Mouse (Mus musculus) ES-E14 (cell line): ENCODE data around the gene Fam189a1. TPM values are rescaled to one million over a fixed set of nuclear protein-coding genes. Genes with fewer than 3 reads are reported as not detected.

ENCODE experiments used
- DNase-seq: peaks from one replicate; pipeline ENCODE4 v3.0.0-alpha.2; 2013; ENCODE audit warnings: low read depth, low spot score
- H3K27ac ChIP-seq: 2 replicates; pipeline ENCODE4 v1.5.1; 2012; ENCODE audit warnings: low read depth, mild to moderate bottlenecking, low read length, moderate library complexity, mixed read lengths; ENCODE audit not compliant: poor library complexity, insufficient read depth, severe bottlenecking
- H3K36me3 ChIP-seq: 2 replicates; pipeline ENCODE4 v1.6.1; 2012; ENCODE audit warnings: mild to moderate bottlenecking, low read length, moderate library complexity, mixed read lengths; ENCODE audit not compliant: control insufficient read depth, poor library complexity, insufficient read depth, severe bottlenecking
- H3K4me1 ChIP-seq, 2 experiments: fragments of 150-350 bp in 1 of 2; sonication (generic) in 1 of 2; 2 replicates each; pipeline ENCODE4 v1.6.1; 2012; ENCODE audit warnings: low read length in 2 of 2, mild to moderate bottlenecking in 1 of 2, mixed read lengths in 1 of 2; ENCODE audit not compliant: control insufficient read depth in 2 of 2, insufficient read depth in 2 of 2, poor library complexity in 1 of 2
- H3K4me3 ChIP-seq, 2 experiments: fragments of 150-350 bp in 1 of 2; sonication (generic) in 1 of 2; 2 replicates each; pipeline ENCODE4 v1.5.1; 2012; ENCODE audit warnings: low read length in 2 of 2, low read depth in 1 of 2, mild to moderate bottlenecking in 1 of 2, mixed read lengths in 1 of 2; ENCODE audit not compliant: insufficient read depth in 1 of 2, poor library complexity in 1 of 2, severe bottlenecking in 1 of 2
- H3K9ac ChIP-seq: 2 replicates; pipeline ENCODE4 v1.6.1; 2012; ENCODE audit warnings: low read depth, mild to moderate bottlenecking, low read length, mixed read lengths; ENCODE audit not compliant: poor library complexity, insufficient read depth, severe bottlenecking
- H3K9me3 ChIP-seq: fragments of 150-350 bp; sonication (generic); 2 replicates; pipeline ENCODE4 v1.6.1; 2012; ENCODE audit warnings: low read depth, mild to moderate bottlenecking, low read length; ENCODE audit not compliant: control insufficient read depth, insufficient read depth
- CHD2 ChIP-seq: IDR thresholded peaks from 2 replicates; pipeline ENCODE4 v1.6.1; 2014; ENCODE audit warnings: mild to moderate bottlenecking, low read depth, low read length, inconsistent platforms
- HCFC1 ChIP-seq: IDR thresholded peaks from 2 replicates; pipeline ENCODE4 v1.6.1; 2012; ENCODE audit warnings: low read length, inconsistent platforms, borderline replicate concordance; ENCODE audit not compliant: insufficient read depth
- MAFK ChIP-seq: IDR thresholded peaks from 2 replicates; pipeline ENCODE4 v1.6.1; 2014; ENCODE audit warnings: mild to moderate bottlenecking, low read depth, low read length, inconsistent platforms; ENCODE audit not compliant: insufficient read depth
- ZC3H11A ChIP-seq: IDR thresholded peaks from 2 replicates; pipeline ENCODE4 v1.6.1; 2012; ENCODE audit warnings: low read depth, mild to moderate bottlenecking, inconsistent platforms, low read length, borderline replicate concordance
- ZNF384 ChIP-seq: IDR thresholded peaks from 2 replicates; pipeline ENCODE4 v1.6.1; 2012; ENCODE audit warnings: low read depth, low read length, inconsistent platforms
- in situ Hi-C, 2 experiments: fragments of 600-800 bp; cut with MboI; formaldehyde crosslinking; loops; one replicate each; pipeline ENCODE4 v1.15.1; 2025; ENCODE audit warnings: low sequenced_read_pairs in 2 of 2, inconsistent platforms in 1 of 2; ENCODE audit not compliant: unreplicated experiment in 2 of 2
- total RNA-seq: library from RNA; depleted of rRNA; stranded (reverse); fragments of 300-350 nt; gene quantifications from 2 replicates; pipeline ENCODE4 v1.2.3, GENCODE M21; 2012

Fam189a1 gene
- total RNA-seq, 1 experiment = 0.67 TPM

DNA sequence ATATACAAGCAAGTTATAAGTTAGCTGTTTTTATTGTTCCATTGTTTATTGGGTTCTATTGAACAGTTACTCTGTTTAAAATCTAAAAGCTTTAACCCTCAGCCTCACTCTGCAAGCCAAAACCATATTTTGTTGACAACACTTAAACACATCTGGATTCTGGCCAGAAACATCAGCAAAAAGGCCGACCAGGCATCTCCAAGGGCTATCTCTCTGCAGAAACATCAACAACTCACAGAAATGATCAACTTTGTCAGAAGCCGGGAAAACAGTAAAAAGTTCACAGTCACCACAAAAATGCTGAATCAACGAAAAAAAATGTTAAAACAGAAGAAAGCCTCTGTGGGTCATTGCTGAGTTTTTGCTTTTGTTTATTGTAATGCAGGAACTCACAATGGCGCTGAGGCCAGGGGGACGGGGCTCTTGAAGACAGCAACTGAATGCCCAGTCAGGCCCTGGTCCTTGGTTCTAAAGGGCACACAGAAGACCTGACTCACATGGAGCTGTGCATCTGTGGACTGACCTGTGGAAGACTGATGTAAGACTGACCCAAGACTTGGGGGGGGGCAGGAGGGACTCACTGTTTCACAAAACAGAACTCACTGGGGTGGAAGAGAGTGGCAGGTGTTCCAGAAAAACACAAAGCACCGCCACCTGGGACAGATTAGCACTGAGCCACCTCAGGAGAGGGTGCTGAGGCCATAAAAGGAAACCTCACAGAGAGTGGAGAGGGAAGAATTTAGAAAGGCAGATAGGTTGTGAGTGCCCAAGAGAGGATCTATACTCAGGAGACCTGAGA lies 74.2 kb downstream of the Fam189a1 start:
- H3K27ac ChIP-seq = no peak overlapping the region

DNA sequence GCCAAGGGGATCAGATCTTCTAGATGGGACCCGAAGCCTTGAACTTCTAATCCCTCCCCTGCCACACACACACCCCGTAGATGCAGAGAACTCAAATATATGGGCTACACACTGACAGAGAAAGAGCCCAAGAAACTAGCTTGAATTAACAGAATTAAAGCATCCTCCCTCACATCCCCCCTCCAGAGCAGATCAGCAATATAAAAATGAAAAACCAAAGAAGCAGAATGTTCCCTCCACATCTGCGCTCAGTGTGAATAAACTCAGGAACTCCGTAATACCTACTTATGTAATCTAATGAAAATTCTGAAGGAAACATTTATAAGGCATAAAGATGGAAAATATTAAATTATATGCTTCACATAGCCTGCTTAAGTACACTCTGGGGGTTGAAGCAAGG lies 80.2 kb downstream of the Fam189a1 start:
- Histone ChIP-seq H3K9ac (no peak overlapping the region), H3K9me3 (no peaks in the 10 kb centered on the region), H3K4me3 (no peak overlapping the region), H3K36me3 (no peaks in the 10 kb centered on the region), H3K27ac (no peak overlapping the region), H3K4me1 (peaks cover 0 to 4% of the 10 kb centered on the region in 2 experiments; a peak in 1 of 4 replicates)
- TF ChIP-seq CHD2 (no peak), HCFC1 (no peak), ZNF384 (no peak), ZC3H11A (no peak), MAFK (no peak)
- in situ Hi-C loops = no loop called here
- DNase-seq = no peak

More for the DNA sequence above, 74.2 kb downstream of the Fam189a1 start:
- peak; percentile 95 for TF ChIP-seq MAFK
- TF ChIP-seq CHD2 = no peak
- H3K9ac ChIP-seq = no peak overlapping the region
- in situ Hi-C loops = no loop called here
- no peak overlapping the region for H3K4me3 ChIP-seq
- H3K9me3 ChIP-seq = no peaks in the 10 kb centered on the region
- DNase-seq = no peak
- H3K4me1 ChIP-seq = no peaks in the 10 kb centered on the region
- no peaks in the 10 kb centered on the region for H3K36me3 ChIP-seq

DNA sequence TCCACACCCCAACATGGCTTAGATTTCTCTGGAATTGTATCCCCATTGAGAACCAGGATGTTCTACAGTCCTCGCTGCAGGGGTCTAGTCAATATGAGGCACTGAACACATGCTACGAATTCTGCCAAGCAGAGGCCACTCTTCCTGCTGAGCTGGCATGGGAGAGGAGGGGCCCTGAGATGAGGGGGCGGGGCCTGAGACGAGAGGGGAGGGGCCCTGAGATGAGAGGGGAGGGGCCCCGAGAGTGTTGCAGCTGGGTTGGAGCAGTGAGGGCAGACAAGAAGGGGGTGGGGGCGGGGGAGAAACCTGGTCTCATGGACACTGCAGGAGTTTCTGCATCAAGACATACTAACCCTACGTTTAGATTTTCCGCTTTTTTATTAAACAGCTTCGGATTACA lies 82.2 kb downstream of the Fam189a1 start:
- in situ Hi-C loops = no loop called here
- Histone ChIP-seq H3K9ac (no peak overlapping the region), H3K27ac (no peak overlapping the region), H3K4me3 (no peak overlapping the region), H3K9me3 (no peaks in the 10 kb centered on the region), H3K36me3 (no peaks in the 10 kb centered on the region), H3K4me1 (peaks cover 0 to 4% of the 10 kb centered on the region in 2 experiments; a peak in 1 of 4 replicates)
- no peak for DNase-seq
- TF ChIP-seq ZC3H11A (no peak), ZNF384 (no peak), HCFC1 (no peak)

DNA sequence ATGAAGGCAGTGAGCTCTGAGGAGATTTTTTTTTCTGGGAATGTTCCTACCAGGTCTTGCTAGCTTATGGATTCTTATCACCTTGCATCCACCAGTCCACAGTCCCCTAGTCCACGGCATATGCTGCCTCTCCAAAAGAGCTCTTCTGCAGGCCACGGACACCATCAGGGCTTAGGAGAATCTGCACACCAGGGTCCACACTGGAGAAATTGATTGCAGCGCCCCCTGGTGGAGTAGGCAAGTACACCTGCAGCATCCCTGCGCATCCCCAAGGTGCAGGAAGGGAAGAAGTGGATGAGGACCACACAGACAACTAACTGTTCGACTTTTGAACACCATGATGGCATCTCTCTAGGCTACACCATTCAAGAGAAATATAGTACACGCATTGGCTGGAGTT lies 82.8 kb downstream of the Fam189a1 start:
- H3K36me3 ChIP-seq = no peaks in the 10 kb centered on the region
- in situ Hi-C loops = no loop called here
- no peak for TF ChIP-seq HCFC1
- peak; percentile 56; the same call in 1 of the 2 replicates for TF ChIP-seq ZC3H11A
- H3K27ac ChIP-seq = no peak overlapping the region
- H3K4me3 ChIP-seq = no peak overlapping the region
- DNase-seq = peak; percentile 83
- no peaks in the 10 kb centered on the region for H3K9me3 ChIP-seq
- peaks cover 0 to 6% of the 10 kb centered on the region in 2 experiments; a peak in 1 of 4 replicates for H3K4me1 ChIP-seq
- H3K9ac ChIP-seq = no peak overlapping the region

DNA sequence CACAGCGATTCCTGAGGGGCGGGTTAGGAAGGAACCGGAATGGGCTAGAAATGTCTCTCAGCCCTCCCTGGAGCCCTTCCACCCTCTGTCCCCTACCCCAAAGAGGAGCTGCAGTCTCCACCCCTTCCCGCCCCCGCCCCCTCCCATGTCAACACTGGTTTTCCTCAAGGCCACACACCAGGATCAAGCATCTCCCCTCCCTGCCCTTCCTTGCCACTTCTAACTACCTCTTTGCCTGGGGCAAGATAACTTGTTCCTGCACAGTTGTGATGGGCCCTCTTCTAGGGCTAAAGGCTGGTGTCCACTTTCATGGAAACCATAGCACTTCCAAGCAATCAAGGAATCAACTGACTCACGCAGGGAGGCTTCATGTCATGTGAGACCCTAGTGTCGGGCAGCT lies 90.2 kb downstream of the Fam189a1 start:
- Histone ChIP-seq H3K9ac (no peak overlapping the region; the same call in 1 of the 2 replicates), H3K27ac (peak overlapping the region; percentile 96), H3K36me3 (no peaks in the 10 kb centered on the region), H3K4me3 (peak overlapping the region in 1 of 2 experiments; percentile 43; a peak in 1 of 4 replicates), H3K4me1 (peaks cover 6 to 16% of the 10 kb centered on the region in 2 experiments), H3K9me3 (no peaks in the 10 kb centered on the region)
- in situ Hi-C loops = no loop called here
- peak; percentile 61 for DNase-seq
- TF ChIP-seq CHD2 (no peak), ZNF384 (no peak), HCFC1 (no peak), ZC3H11A (no peak), MAFK (no peak)
